Mouse (Mus musculus): Measurements from ENCODE around the gene Btbd3. TPM values are rescaled to one million over a fixed set of nuclear protein-coding genes. Genes with fewer than 3 reads are reported as not detected.

Gene Btbd3
- total RNA-seq, 2 experiments from 2014 or later: 209 to 210 TPM

DNA sequence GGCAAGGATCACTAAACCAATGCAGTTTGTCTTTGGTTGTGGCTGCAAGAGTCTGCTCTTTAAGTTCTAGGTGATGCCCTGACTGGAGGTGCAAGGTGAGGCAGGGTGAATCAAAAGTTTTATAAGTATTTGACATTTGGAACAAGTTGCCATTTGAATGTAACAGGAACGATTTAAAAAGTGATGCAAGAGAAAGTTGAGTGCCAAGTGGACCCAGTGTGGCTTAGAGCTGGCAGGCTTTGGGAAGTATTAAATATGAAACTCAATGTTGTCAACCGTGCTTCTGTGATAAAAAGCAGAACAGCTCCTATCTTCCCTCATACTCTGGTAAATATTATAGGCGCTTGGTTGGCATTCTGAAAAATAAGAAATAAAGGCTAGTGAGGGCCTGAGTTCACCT lies 99.0 kb downstream of the Btbd3 start:
- Histone ChIP-seq H3K4me3 (no peak overlapping the region), H3K27ac (no peak overlapping the region)
- no peak for DNase-seq (ENCODE audit: low spot score in 2 of 2)
- TF ChIP-seq CTCF (conservative IDR thresholded peaks at IDR 0.05): no peak

DNA sequence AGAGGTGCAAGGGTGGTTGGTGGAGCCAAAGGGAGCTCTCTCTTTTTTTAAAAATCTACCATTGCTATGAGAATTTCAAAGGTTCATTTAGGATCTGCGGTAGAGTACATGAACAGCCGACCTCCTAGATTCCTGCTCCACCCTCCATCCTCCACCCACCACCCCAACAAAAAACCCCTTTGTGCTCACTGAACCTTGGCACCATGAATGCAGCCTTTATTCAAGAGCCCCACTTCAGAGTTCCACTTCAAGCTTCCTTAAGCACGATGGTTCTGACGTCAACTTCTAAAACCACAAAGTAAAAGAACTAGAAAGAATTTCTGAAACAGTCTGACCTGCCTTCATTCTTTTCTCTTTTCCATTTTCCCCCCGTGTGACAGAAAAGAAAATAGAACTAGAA lies 106.1 kb downstream of the Btbd3 start:
- H3K27ac ChIP-seq: no peak overlapping the region
- TF ChIP-seq CTCF (conservative IDR thresholded peaks at IDR 0.05): no peak
- no peak for DNase-seq (ENCODE audit: low spot score in 2 of 2)
- no peak overlapping the region for H3K4me3 ChIP-seq

DNA sequence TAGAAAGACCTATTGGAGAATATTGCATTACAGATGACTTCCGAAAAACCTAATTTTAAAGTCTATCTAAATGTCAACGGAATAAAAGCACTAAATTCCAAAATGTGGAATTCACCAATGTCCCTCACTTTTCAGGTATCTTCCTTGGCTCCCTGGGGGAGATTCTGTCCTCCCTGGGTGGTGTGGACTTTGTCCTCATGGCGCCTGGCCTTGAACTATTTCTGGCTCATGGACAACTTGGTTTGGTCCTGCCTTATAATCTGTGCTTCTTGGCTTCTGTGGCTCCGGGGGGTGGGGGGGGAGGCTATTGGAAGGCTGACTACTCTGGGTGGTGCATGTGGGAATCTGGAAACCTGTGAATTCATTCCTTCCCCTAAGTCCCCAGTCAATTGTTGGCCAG lies 109.0 kb downstream of the Btbd3 start:
- H3K4me3 ChIP-seq: no peak overlapping the region
- no peak for DNase-seq (ENCODE audit: low spot score in 2 of 2)
- no peak overlapping the region for H3K27ac ChIP-seq
- TF ChIP-seq CTCF (conservative IDR thresholded peaks at IDR 0.05): no peak

DNA sequence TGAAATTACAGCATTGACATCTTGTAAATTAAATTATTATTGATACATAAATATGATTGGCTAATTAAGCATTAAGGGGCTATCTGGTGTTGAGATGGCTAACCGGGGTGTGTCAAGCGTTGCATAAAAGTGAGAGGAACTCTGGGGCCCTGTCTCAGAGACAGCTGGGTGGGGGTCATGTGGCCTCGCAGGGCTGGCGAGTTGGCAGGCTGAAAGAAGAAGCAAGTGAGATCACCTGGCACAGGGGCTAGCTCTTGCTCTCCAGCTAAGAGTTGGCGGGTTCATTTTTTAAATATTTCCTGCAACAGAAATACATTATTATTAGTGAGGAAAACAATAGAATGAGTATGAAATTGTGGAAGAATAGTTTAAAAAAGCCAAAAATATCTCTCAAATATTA lies 118.2 kb downstream of the Btbd3 start:
- Histone ChIP-seq H3K4me3 (no peak overlapping the region), H3K27ac (no peak overlapping the region)
- no peak for TF ChIP-seq CTCF (conservative IDR thresholded peaks at IDR 0.05)
- DNase-seq (ENCODE audit: low spot score in 2 of 2): no peak

DNA sequence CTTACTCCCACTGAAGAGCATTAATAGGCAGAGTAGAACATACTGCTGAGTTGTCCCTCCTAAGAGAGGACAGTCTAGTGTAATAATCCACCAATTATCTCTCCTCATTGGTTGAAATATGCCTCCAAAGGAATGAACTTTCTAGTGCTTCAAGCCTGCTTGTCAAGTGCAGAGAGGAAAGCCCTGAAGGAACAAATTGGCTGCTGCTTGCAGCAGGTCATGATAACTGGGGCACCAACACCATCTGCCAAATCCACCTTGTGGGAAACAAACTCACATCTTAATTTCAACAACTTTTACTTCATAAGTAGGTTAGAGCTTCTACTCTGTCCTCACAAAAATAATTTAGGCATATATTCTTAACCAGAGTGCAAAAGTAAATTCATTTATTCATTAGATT lies 122.5 kb downstream of the Btbd3 start:
- no peak for DNase-seq (ENCODE audit: low spot score in 2 of 2)
- H3K27ac ChIP-seq: no peak overlapping the region
- no peak for TF ChIP-seq CTCF (conservative IDR thresholded peaks at IDR 0.05)
- H3K4me3 ChIP-seq: no peak overlapping the region

DNA sequence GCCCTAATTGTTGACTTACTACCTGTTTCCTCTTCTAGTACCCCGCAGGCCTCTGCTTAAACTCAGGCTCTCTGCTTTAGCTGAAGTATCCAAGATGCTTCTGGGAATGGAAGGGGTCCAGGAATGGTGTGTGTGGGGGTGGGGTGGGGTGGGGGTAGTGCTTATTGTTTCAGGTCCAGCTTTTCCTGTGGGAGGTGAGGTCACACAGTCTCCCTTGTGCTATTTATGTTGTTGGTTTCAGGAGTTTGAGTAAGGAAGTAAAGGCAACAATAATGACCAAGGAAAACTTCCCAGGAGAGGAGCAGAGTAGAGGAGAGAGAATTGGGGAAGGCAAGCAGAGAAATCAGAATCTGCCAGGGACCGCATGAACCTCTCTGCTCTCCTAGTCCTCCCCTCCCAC lies 128.4 kb downstream of the Btbd3 start:
- no peak for DNase-seq (ENCODE audit: low spot score in 2 of 2)
- no peak for TF ChIP-seq CTCF (conservative IDR thresholded peaks at IDR 0.05)
- H3K4me3 ChIP-seq: no peak overlapping the region
- H3K27ac ChIP-seq: no peak overlapping the region

DNA sequence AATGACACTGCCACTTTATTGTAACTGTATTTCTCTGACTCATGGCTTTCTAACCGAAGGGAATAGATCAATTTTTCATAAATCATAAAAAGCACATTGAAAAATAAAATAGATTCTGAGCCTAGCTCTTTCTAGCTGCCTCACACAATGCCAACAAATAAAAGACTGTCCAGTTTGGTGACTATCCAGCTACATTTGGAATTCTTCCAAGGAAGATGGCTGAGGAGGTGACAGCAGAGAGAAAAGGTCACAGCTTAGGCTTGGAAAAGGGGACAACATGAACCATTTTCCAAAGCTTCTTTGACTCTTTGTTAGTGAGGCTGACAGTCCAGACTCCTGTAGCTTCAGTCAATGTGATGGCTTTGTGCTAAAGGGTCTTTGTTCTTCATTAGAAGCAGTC lies 132.2 kb downstream of the Btbd3 start:
- H3K27ac ChIP-seq: no peak overlapping the region
- no peak for TF ChIP-seq CTCF (conservative IDR thresholded peaks at IDR 0.05)
- DNase-seq (ENCODE audit: low spot score in 2 of 2): no peak
- H3K4me3 ChIP-seq: no peak overlapping the region

DNA sequence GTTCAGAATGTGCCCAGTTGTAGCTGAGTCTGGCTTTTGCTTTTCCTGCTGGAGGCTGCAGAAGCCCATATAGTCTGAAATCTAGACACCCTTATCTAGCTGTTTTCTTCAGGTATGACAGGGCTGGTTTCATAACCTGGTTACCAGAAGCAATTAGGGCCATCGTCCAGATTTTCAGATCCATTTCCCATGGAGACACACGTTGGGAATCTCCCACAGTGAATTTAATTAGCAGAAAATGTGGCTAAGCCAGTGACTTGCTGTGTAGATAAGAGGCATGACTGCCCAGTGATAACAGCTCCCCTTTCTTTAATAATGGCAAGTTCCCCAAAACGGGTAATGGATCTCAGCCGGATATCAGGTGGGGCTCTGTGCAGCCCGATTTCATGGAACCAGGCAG lies 146.7 kb downstream of the Btbd3 start:
- no peak for DNase-seq (ENCODE audit: low spot score in 2 of 2)
- Histone ChIP-seq H3K27ac (no peak overlapping the region), H3K4me3 (no peak overlapping the region)
- TF ChIP-seq CTCF (conservative IDR thresholded peaks at IDR 0.05): no peak

DNA sequence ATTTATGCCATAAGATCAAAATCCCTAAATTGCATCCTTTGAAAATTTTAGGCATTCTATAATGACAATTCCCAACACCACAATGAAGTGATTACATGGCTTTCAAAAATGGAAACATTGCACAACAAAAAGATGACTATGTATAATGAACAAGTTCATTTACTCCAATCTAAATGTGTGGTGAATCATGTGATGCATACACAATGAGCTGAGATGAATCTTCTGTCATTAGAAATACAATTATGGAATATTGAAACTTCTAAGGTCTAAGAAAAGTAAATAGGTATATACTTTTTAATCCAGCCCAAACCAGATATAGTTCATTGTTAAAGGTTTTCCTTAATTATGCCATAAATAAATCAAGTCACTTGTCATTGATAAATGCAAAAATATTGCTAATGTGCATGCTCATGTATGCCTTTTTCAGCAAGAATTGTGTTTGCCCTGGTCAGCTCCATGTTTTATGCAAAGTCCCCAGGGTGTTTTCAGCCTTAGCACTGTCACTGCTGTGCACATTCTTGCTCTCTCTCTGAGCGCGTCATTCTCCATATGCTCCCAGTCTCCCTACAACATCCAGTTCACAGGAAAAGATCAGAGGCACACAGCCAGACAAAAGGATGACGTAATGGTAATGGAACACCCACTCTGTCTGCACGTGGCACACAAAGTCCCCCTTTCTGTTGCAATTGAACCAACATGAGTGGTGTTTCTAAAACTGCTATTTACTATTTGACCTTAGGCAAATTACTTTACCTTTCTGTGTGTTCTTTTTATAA lies 149.6 kb downstream of the Btbd3 start:
- Histone ChIP-seq H3K27ac (0 out of 2 replicates have a peak overlapping the region, but pooled peaks have one; percentile 5), H3K4me3 (no peak overlapping the region)
- peak; percentile 40 to 42 for DNase-seq (ENCODE audit: low spot score in 2 of 2)
- no peak for TF ChIP-seq CTCF (conservative IDR thresholded peaks at IDR 0.05)

DNA sequence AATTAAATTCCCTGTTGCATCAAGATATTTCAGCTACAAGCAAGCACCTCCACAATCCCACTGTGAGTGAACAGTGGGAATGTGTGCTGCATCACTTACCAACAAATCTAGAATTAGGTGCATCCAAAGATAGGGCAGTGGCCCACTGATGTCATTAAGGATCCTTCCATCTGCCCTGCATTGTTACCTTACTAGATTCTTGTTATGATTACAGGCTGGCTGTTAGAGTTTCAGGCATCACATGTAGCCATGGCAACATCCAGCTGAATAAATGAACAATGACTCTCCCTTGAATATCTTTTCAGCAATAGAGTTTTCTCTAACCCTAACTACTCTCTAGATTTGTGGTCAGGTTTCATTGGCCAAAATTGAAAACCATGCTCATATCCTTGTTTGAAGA lies 150.3 kb downstream of the Btbd3 start:
- Histone ChIP-seq H3K4me3 (no peak overlapping the region), H3K27ac (0 out of 2 replicates have a peak overlapping the region, but pooled peaks have one; percentile 5)
- no peak for TF ChIP-seq CTCF (conservative IDR thresholded peaks at IDR 0.05)
- DNase-seq (ENCODE audit: low spot score in 2 of 2): no peak

DNA sequence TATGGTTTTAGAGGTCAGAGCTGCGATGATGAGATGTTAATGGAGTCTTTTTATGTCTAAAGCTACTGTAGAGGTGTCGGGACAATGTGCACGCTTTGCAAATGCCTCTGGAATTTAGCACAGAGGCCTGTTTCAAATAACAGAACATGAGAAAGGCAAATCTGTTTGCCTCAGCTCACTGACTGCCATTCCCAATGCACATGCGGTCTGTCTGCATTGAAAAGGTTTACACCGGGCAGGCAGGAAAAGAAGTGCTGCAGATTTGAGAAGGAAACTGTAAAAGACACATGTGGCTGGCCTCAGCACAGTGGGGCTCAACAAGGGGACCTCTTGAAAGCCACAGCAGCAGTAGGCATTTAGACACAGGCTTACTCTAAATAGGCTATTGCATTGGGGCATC lies 156.2 kb downstream of the Btbd3 start:
- Histone ChIP-seq H3K4me3 (no peak overlapping the region), H3K27ac (peak overlapping the region; percentile 25; the same call in 1 of the 2 replicates)
- DNase-seq (ENCODE audit: low spot score in 2 of 2): no peak
- TF ChIP-seq CTCF (conservative IDR thresholded peaks at IDR 0.05): no peak

DNA sequence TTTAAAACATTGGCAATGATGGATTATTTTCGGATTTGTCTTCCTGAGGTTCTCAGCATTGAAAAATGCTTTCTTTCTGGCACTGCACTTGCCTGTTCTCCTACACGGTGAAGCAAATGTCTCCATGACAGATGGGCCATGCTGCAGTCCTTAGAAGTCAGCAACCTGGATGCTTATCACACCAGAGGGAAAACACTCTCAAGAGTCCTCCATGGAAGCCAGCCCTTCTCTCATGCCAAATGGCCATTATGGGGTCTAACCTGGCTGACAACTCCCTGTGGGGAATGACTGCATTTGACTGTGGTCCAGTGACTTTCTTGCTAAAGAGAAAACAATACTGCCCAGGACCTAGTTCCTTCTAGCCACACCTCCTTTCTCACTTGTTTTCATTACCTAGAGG lies 166.0 kb downstream of the Btbd3 start:
- DNase-seq (ENCODE audit: low spot score in 2 of 2): no peak
- no peak overlapping the region for H3K4me3 ChIP-seq
- no peak for TF ChIP-seq CTCF (conservative IDR thresholded peaks at IDR 0.05)
- no peak overlapping the region for H3K27ac ChIP-seq

DNA sequence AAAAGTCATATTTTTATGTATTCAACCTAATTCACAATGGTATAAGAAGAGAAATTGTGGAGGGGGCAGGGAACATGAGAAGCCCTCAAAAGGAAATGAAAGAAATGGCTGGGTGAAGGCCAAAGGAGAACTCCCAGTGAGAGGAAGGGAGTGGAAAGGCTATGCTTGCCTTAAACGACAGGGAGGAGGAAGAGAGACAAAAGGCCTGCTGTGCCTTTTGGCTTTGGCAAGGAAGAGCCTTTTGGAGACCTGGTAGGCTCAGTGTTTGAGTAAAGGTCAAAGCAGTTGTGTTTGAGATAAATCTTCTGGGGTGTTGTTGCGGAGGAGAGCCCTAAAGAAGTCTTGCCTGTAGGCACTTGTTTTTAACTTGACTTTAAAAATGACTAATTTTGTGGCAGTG lies 175.6 kb downstream of the Btbd3 start:
- H3K27ac ChIP-seq: no peak overlapping the region
- no peak for DNase-seq (ENCODE audit: low spot score in 2 of 2)
- no peak overlapping the region for H3K4me3 ChIP-seq
- TF ChIP-seq CTCF (conservative IDR thresholded peaks at IDR 0.05): no peak

DNA sequence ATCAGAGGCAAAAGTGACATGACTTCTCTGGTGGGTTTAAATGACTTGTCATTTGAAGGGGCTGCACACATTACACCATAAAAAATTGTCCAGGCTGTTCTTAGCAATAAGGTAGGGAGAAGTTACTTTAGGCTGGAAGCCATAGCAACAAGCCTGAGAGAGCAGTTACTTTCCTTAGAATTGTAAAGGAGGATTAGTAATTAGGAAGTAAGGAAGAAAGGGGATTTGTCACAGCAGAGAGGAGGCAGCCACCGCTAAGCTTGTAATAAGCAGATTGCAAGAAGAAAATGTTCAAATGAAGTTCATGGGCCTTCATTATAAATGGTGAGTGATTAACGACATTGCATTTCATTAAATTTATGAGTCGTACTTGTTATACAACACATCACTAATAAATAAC lies 190.1 kb downstream of the Btbd3 start:
- DNase-seq (ENCODE audit: low spot score in 2 of 2): no peak
- H3K4me3 ChIP-seq: no peak overlapping the region
- H3K27ac ChIP-seq: no peak overlapping the region
- no peak for TF ChIP-seq CTCF (conservative IDR thresholded peaks at IDR 0.05)
